Mouse (Mus musculus) kidney, postnatal 4 days (tissue): ENCODE measurements at regions not wholly inside any gene's neighbourhood (a gene's known extent, or its start where the extent isn't known, plus 50 kb on each side); places are given as distances from the start of the nearest gene placed in this dataset.

Source experiments
- DNase-seq, 2 experiments: peaks; one replicate each; pipeline ENCODE4 v3.0.0; 2021; ENCODE audit warnings: mixed read lengths in 2 of 2

- DNase-seq: no peak
Measured at GRCm38 (mm10) chr4:22047730-22048455, 116.8 kb downstream of the Faxc start.

- DNase-seq: no peak
Measured at GRCm38 (mm10) chr4:22066785-22067433, 135.8 kb downstream of the Faxc start.

GRCm38 (mm10) chr4:22067678-22068299 is 136.7 kb downstream of the Faxc start:
- peak in 1 of 2 experiments; percentile 4 for DNase-seq

GRCm38 (mm10) chr4:22088209-22088787 is 157.2 kb downstream of the Faxc start:
- no peak for DNase-seq

- DNase-seq: no peak
Measured at GRCm38 (mm10) chr4:22089637-22090041, 158.5 kb downstream of the Faxc start.

GRCm38 (mm10) chr4:22090536-22090935 is 159.4 kb downstream of the Faxc start:
- DNase-seq: no peak

- no peak for DNase-seq
Measured at GRCm38 (mm10) chr4:22092551-22092950, 161.4 kb downstream of the Faxc start.

- no peak for DNase-seq
Measured at GRCm38 (mm10) chr4:22095257-22096031, 164.3 kb downstream of the Faxc start.

- DNase-seq: no peak
Measured at GRCm38 (mm10) chr4:22098605-22099004, 167.5 kb downstream of the Faxc start.

- no peak for DNase-seq
Measured at GRCm38 (mm10) chr4:22102478-22102877, 171.3 kb downstream of the Faxc start.

- DNase-seq: no peak
Measured at GRCm38 (mm10) chr4:22103001-22103587, 172.0 kb downstream of the Faxc start.

- DNase-seq: no peak
Measured at GRCm38 (mm10) chr4:22106883-22107282, 175.8 kb downstream of the Faxc start.

- DNase-seq: peak; percentile 14 to 42
Measured at GRCm38 (mm10) chr4:22109410-22109809, 178.3 kb downstream of the Faxc start.

GRCm38 (mm10) chr4:22110400-22110799 is 179.3 kb downstream of the Faxc start:
- DNase-seq: no peak

GRCm38 (mm10) chr4:22112209-22112608 is 181.1 kb downstream of the Faxc start:
- no peak for DNase-seq

GRCm38 (mm10) chr4:22114451-22114850 is 183.3 kb downstream of the Faxc start:
- DNase-seq: no peak

- DNase-seq: no peak
Measured at GRCm38 (mm10) chr4:22119877-22120276, 188.7 kb downstream of the Faxc start.

GRCm38 (mm10) chr4:22120953-22121352 is 189.8 kb downstream of the Faxc start:
- DNase-seq: no peak

- DNase-seq: no peak
Measured at GRCm38 (mm10) chr4:22121397-22121796, 190.3 kb downstream of the Faxc start.

GRCm38 (mm10) chr4:22124836-22125235 is 193.7 kb downstream of the Faxc start:
- DNase-seq: no peak

GRCm38 (mm10) chr4:22130511-22130910 is 199.4 kb downstream of the Faxc start:
- no peak for DNase-seq
